Mouse (Mus musculus) layer of hippocampus, postnatal 36 days (tissue): ENCODE data around the gene Bhlha9. TPM values are rescaled to one million over a fixed set of nuclear protein-coding genes. Genes with fewer than 3 reads are reported as not detected.

Experiments
- DNase-seq, 2 experiments: peaks; one replicate each; pipeline ENCODE4 v3.0.0; 2022
- total RNA-seq, 2 experiments: library from RNA; stranded (reverse); gene quantifications; 2 replicates each; pipeline ENCODE4 v1.2.3; 2021

Gene Bhlha9
- 1 to 10 TPM; 5.1 to 5.2 TPM for total RNA-seq

- no peak for DNase-seq
Observed at GRCm38 (mm10) chr11:76671871-76672475, at the start of gene Bhlha9. Bhlha9 (plus strand) TSS chr11:76672470.

- no peak for DNase-seq
Observed at GRCm38 (mm10) chr11:76622566-76623205, 49.6 kb upstream of the Bhlha9 start.

- peak; percentile 20 to 31 for DNase-seq
Observed at GRCm38 (mm10) chr11:76623206-76623961, 48.9 kb upstream of the Bhlha9 start.

- DNase-seq = no peak
Observed at GRCm38 (mm10) chr11:76624071-76624470, 48.2 kb upstream of the Bhlha9 start.

- DNase-seq = no peak
Observed at GRCm38 (mm10) chr11:76624881-76625280, 47.4 kb upstream of the Bhlha9 start.

DNA sequence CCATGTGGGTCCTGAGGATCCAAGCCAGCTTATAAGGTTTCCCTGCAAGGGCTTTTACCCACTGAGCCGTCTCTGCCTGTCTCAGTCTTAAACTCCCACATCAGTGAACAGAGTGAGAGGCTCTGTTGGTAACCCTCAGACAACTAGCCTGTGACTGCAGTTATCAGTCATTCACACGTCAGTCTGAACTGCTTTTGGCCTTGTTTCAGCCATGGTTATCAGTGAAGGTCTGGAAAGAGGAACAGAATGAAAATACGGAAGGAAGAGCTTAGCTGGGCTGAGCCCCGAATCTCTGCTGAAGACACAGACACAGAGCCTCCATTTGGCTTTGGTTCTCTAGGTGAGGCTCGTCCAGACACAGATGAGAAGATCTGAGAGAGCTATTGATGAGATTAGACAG lies 43.7 kb upstream of the Bhlha9 start:
- DNase-seq = no peak

- no peak for DNase-seq
Observed at GRCm38 (mm10) chr11:76630023-76630422, 42.2 kb upstream of the Bhlha9 start.

- DNase-seq = no peak
Observed at GRCm38 (mm10) chr11:76630487-76630886, 41.8 kb upstream of the Bhlha9 start.

GRCm38 (mm10) chr11:76639269-76639985 lies 32.8 kb upstream of the Bhlha9 start:
- peak in 1 of 2 experiments; percentile 16 for DNase-seq

GRCm38 (mm10) chr11:76640231-76640630 lies 32.0 kb upstream of the Bhlha9 start:
- DNase-seq = no peak

DNA sequence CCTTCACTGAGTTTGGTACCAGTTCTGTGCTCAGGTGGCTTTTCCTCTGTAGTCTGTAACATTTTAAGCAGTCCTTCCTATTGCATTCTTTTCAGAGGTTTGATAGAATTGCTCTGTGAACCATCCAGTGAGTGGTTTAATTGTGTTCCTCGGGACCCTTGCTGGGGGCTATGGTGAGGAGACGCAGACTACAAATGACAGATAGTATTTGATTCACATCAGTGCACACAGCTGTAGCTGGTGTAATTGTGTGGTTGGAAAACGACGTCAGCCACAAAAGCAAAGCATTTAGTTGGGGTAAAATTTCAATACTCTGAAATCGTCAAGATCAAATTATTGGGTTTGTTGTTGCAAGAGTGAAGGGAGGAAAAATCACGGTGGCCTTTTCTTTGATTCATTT lies 28.0 kb upstream of the Bhlha9 start:
- DNase-seq = no peak

DNA sequence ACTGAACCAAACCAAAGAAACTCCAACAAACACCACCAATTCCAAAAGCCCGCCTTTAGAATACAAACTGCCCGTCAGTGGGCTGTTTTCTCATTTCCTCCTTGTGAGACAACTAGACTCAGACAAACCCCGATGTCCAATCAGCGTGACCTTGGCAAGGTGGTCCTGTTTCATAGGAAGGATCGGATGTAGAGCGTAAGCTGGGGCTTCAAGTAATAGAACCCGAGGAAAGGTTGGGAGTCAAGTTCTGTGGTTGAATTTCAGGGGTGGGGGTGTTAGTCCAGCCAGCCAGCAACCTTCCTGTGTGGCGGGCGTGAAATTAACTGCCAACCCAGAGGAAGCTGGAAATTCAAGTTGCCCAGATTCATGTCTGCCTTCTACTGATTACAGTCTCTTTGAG lies 27.2 kb upstream of the Bhlha9 start:
- DNase-seq = no peak

- DNase-seq = peak; percentile 91
Observed at GRCm38 (mm10) chr11:76645955-76646354, 26.3 kb upstream of the Bhlha9 start.

DNA sequence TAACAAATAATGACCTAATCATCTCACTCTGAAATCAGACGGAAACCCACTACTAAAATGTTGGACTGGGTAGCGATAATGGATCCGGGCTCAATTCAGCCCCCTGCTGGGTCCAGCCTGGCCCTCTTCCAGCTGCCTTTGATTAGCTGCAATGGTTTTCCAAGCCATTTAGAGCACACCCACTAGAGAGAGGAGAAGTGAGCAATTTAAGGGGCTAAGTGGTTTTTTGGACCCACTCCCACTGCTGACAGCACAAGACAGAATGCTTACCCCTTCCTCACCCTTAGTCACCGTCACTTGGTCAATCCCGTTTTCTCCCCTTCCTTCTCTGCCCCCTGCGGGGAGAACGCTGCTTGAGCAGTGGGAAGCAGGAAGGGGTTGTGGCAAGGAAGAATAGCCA lies 25.2 kb upstream of the Bhlha9 start:
- DNase-seq = peak in 1 of 2 experiments; percentile 16

DNA sequence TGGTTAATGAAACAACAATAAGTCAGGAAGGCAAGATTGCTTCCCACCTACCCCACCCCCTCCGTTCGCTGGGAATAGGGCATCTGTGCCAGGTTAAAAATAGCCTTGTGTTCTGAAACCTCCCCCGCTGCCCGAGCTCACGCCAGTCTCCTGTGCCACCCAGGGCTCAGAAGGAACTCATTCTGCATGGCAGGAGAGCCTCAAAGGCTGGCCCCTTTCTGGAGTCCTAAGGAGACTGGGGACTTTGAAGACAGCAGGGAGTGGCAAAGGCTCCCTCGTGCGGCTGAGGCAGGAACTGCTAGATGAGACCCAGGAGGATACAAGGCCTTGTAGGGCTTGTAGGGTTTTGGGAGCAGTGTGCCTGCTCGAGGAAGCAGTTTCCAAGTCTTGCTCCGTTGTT lies 24.8 kb upstream of the Bhlha9 start:
- peak; percentile 79 to 80 for DNase-seq

- DNase-seq = no peak
Observed at GRCm38 (mm10) chr11:76650862-76651560, 21.3 kb upstream of the Bhlha9 start.

- DNase-seq = no peak
Observed at GRCm38 (mm10) chr11:76652838-76653334, 19.4 kb upstream of the Bhlha9 start.

- DNase-seq = no peak
Observed at GRCm38 (mm10) chr11:76655106-76655505, 17.2 kb upstream of the Bhlha9 start.

- no peak for DNase-seq
Observed at GRCm38 (mm10) chr11:76657450-76657970, 14.8 kb upstream of the Bhlha9 start.

DNA sequence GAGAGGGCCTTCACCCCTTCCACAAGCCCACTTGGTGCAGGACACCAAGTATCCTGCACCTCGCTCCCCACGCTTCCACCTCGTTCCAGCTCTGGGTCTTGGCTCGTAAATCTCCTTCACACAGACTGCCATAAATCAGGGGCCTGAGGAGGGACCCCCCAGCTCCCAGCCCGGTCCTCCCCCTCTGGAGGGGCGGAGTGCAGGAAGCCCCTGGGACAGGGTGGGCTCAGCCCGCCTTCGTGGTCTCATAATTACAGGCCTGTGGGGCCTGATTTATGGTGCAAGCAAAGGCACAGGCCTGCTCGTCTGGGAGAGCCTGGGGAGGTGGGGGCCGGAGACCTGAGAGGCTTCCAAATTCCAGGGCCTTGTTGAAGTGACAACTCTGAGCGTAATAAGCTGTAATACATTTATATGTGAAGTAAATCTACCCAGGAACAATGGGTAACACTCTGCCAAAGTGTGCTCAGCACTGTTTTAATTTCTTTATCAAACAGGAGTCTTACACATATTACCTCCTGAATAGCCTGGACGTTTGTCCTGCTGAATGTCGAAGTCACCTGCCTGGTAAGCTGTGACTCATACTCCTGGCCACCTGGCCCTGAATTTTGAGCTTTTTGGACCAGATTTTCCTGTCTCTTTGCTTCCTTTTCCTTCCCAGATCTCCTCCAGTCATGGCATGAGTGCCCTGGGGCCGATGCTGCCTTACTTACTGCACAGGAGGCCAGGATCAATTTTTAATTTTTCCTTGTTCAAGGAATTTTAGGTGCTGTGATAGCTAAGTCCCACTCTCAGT lies 12.9 kb upstream of the Bhlha9 start:
- DNase-seq = no peak
